Mouse (Mus musculus) lung, adult 18-20 months (tissue): ENCODE results near the gene Arhgef10l.

Source experiments
- DNase-seq, 2 experiments: peaks; one replicate each; pipeline ENCODE4 v3.0.0; 2022; ENCODE audit warnings: mixed read lengths in 2 of 2

The Arhgef10l gene

GRCm38 (mm10) chr4:140657681-140658575, 7.9 kb downstream of the Arhgef10l start:
- peak; percentile 66 to 78 for DNase-seq

- no peak for DNase-seq
Observed at GRCm38 (mm10) chr4:140656529-140656928, 9.3 kb downstream of the Arhgef10l start.

GRCm38 (mm10) chr4:140654798-140655197, 11.0 kb downstream of the Arhgef10l start:
- no peak for DNase-seq

GRCm38 (mm10) chr4:140653835-140654583, 11.8 kb downstream of the Arhgef10l start:
- DNase-seq, result no peak

GRCm38 (mm10) chr4:140649731-140650130, 16.1 kb downstream of the Arhgef10l start:
- DNase-seq, result no peak

GRCm38 (mm10) chr4:140649207-140649591, 16.6 kb downstream of the Arhgef10l start:
- no peak for DNase-seq

- no peak for DNase-seq
Observed at GRCm38 (mm10) chr4:140648443-140649206, 17.2 kb downstream of the Arhgef10l start.

- DNase-seq, result no peak
Observed at GRCm38 (mm10) chr4:140647711-140648421, 17.9 kb downstream of the Arhgef10l start.

- DNase-seq, result no peak
Observed at GRCm38 (mm10) chr4:140645638-140646037, 20.2 kb downstream of the Arhgef10l start.

- DNase-seq, result no peak
Observed at GRCm38 (mm10) chr4:140644701-140645100, 21.1 kb downstream of the Arhgef10l start.

GRCm38 (mm10) chr4:140644276-140644675, 21.5 kb downstream of the Arhgef10l start:
- DNase-seq, result no peak

- no peak for DNase-seq
Observed at GRCm38 (mm10) chr4:140642378-140642777, 23.4 kb downstream of the Arhgef10l start.

- no peak for DNase-seq
Observed at GRCm38 (mm10) chr4:140641414-140641918, 24.3 kb downstream of the Arhgef10l start.

- DNase-seq, result no peak
Observed at GRCm38 (mm10) chr4:140640668-140641067, 25.1 kb downstream of the Arhgef10l start.

- no peak for DNase-seq
Observed at GRCm38 (mm10) chr4:140640242-140640523, 25.6 kb downstream of the Arhgef10l start.

GRCm38 (mm10) chr4:140639431-140640241, 26.2 kb downstream of the Arhgef10l start:
- no peak for DNase-seq

GRCm38 (mm10) chr4:140638591-140638990, 27.2 kb downstream of the Arhgef10l start:
- no peak for DNase-seq

- no peak for DNase-seq
Observed at GRCm38 (mm10) chr4:140637269-140637668, 28.5 kb downstream of the Arhgef10l start.

- no peak for DNase-seq
Observed at GRCm38 (mm10) chr4:140636312-140636996, 29.4 kb downstream of the Arhgef10l start.

GRCm38 (mm10) chr4:140634861-140635388, 30.9 kb downstream of the Arhgef10l start:
- no peak for DNase-seq
